Mouse (Mus musculus) lung, postnatal 10 days (tissue): Measurements from ENCODE around the gene Cdkn2d.

Experiments used
- DNase-seq: peaks from one replicate; pipeline ENCODE4 v3.0.0; 2021

The Cdkn2d gene

DNA sequence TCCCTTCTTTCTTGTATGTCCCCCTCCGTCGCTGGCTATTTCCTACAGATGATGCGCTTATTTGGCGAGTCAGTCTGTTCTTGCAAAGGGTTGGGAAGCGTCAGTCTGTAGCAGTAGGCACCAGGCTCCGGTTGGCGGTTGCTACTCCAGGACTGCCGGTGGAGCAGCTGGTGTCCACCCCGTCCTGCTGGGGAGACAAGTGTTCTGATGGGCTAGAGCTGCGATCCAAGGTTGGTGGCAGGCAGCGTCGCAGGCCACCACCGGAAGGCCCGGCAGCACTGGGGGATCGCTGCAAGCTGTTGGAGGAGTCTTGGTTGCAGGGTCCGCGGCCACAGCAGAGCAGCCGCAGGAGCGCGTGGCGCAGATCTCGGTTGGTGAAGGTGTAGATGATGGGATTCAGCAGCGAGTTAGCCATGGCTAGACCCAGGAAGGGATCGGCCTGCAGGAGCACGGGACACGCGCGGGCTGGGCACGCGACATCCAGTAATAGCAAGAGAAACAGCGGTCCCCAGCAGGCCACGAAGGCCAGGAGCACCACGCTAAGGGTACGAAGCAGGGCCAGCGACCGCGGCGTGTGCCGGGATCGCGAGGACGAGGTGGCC is 47.3 kb downstream of the Cdkn2d start:
- no peak for DNase-seq

DNA sequence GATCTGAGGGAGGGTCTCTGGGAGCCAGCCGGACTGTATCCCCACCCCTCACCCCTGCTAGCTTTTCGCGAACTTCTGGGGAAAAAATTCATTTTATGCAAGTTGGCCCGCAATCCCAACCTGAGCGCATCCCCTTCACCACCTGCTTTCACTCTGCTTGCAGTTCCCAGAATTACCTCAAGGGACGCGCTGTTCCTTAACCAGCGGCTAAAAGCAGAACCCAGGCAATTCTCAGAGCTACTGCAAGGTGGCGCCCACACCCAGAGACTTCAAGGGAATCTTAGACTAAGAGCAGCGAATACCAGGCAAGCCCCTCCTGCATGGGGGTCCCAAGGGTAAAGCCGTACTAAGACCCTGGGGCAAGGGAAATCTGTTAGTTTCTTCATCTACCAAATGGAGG is 49.9 kb downstream of the Cdkn2d start:
- DNase-seq = peak; percentile 91

DNA sequence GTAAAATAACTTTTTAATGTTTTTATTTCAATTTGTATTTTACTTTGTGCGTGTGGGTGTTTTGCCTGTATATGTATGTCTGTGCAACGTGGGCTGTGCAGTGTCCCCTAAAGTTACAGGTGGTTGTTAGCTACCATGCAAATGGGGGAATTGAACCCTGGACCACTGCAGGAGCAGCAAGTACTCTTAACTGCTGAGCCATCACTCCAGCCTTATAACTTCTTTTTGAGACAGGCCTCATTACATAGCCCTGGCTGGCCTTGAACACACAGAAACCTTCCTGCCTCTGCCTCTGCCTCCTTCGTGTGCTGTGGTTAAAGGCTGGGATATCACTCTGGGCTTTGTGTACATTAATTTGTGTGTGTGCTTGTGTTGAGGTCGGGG is 51.8 kb downstream of the Cdkn2d start:
- DNase-seq = no peak

DNA sequence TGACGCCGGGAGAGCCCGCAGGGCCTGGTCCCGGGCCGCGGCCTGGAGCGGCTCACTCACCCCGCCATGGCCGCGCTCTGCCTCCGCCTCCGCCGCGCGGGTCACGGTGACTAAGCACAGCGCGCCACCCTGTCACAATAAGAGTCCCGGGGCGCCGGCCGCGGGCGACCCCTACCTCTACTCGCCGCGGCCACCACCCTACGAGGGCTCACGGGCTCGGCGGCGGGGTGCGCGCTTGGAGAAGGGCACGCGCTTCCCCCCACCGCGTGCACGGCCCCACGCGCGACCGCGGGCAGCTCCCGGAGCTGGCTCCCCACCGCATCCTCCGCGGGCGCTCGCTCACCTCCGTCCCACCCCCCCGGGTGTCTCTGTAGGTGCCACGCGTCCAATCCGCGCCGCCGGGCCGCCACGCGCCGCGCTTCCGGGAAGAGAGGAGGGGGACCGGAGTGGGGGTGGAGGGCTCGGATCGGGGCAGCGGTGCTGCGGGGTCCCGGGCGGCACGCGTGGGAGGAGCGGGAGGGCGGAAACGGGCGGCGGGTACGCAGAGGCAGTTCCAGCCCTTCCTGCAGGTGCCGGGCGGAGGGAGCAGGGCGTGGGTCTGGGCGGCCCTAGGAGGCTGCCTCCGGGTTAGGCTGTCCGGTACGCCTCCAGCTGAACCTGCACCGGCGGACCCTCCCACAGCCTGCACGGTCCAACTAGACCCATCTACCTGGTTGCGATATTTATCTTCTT is 52.3 kb downstream of the Cdkn2d start, which contains the start of gene Keap1:
TSS of gene Keap1 (minus strand) at position 629 of the 732 bp plus-strand sequence.
- DNase-seq = peak; percentile 88
